Mouse (Mus musculus) bone marrow, adult 2 months (tissue): ENCODE data around the gene Cdkn1c.

Experiments
- CTCF ChIP-seq: fragments of 200-500 bp; IDR thresholded peaks from 2 replicates; pipeline ENCODE4 v1.5.1; 2011; ENCODE audit warnings: low read length, control low read depth; ENCODE audit not compliant: control insufficient read depth, insufficient read depth
- POLR2A ChIP-seq: fragments of 200-500 bp; IDR thresholded peaks from 2 replicates; pipeline ENCODE4 v1.6.1; 2011; ENCODE audit warnings: low read depth, mild to moderate bottlenecking, control low read depth, low read length, borderline replicate concordance; ENCODE audit not compliant: control insufficient read depth

DNA sequence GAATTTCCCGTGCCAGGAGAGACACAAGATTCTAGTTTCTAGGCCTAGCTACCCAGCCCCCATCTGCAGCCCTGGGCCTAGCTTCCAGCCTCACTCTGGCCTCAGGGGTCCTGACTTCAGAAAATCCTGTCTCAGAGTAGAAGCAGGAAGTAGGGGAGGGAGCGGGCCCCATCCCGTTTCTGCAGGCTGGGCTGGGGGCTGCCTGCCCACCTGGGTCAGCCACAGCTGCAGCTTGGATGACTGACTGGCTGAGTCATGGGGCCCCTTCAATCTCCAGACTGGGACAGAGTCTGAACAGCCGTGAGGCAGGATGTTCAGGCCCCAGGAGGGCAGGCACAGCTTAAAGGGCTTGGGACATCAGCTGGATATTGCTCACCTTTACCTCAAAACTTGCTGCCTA is 45.8 kb downstream of the Cdkn1c start:
- TF ChIP-seq POLR2A, result no peak
- TF ChIP-seq CTCF, result no peak
